Mouse (Mus musculus) urinary bladder, postnatal 14 days (tissue): ENCODE results near the gene Ddc.

Experiments used
- DNase-seq: peaks from one replicate; pipeline ENCODE4 v3.0.0; 2021; ENCODE audit warnings: low spot score

Gene Ddc

GRCm38 (mm10) chr11:11905518-11905917 is 7.6 kb upstream of the Ddc start:
- DNase-seq: no peak

GRCm38 (mm10) chr11:11904995-11905394 is 7.1 kb upstream of the Ddc start:
- DNase-seq: no peak

GRCm38 (mm10) chr11:11901509-11901908 is 3.6 kb upstream of the Ddc start:
- DNase-seq: no peak

- no peak for DNase-seq
Measured at GRCm38 (mm10) chr11:11898496-11898895, 552 bp upstream of the Ddc start.

- DNase-seq: no peak
Measured at GRCm38 (mm10) chr11:11895479-11895878, 2.5 kb downstream of the Ddc start.

- DNase-seq: no peak
Measured at GRCm38 (mm10) chr11:11893769-11894168, 4.2 kb downstream of the Ddc start.

- no peak for DNase-seq
Measured at GRCm38 (mm10) chr11:11892993-11893602, 4.8 kb downstream of the Ddc start.

- no peak for DNase-seq
Measured at GRCm38 (mm10) chr11:11891832-11892231, 6.1 kb downstream of the Ddc start.

GRCm38 (mm10) chr11:11890139-11890741 is 7.7 kb downstream of the Ddc start:
- DNase-seq: no peak

GRCm38 (mm10) chr11:11888727-11889126 is 9.2 kb downstream of the Ddc start:
- no peak for DNase-seq

GRCm38 (mm10) chr11:11888051-11888450 is 9.9 kb downstream of the Ddc start:
- no peak for DNase-seq

- DNase-seq: no peak
Measured at GRCm38 (mm10) chr11:11886403-11886998, 11.4 kb downstream of the Ddc start.

- DNase-seq: no peak
Measured at GRCm38 (mm10) chr11:11885921-11886320, 12.0 kb downstream of the Ddc start.

GRCm38 (mm10) chr11:11885246-11885643 is 12.7 kb downstream of the Ddc start:
- DNase-seq: no peak

- no peak for DNase-seq
Measured at GRCm38 (mm10) chr11:11884533-11885245, 13.3 kb downstream of the Ddc start.

- no peak for DNase-seq
Measured at GRCm38 (mm10) chr11:11881783-11882155, 16.2 kb downstream of the Ddc start.

- no peak for DNase-seq
Measured at GRCm38 (mm10) chr11:11881026-11881782, 16.7 kb downstream of the Ddc start.

- no peak for DNase-seq
Measured at GRCm38 (mm10) chr11:11880351-11880750, 17.6 kb downstream of the Ddc start.

GRCm38 (mm10) chr11:11879699-11880002 is 18.3 kb downstream of the Ddc start:
- no peak for DNase-seq

GRCm38 (mm10) chr11:11878981-11879698 is 18.8 kb downstream of the Ddc start:
- no peak for DNase-seq

GRCm38 (mm10) chr11:11878278-11878980 is 19.5 kb downstream of the Ddc start:
- DNase-seq: peak; percentile 40
